Mouse (Mus musculus): ENCODE data around the gene Map3k9. TPM values are rescaled to one million over a fixed set of nuclear protein-coding genes. Genes with fewer than 3 reads are reported as not detected.

The Map3k9 gene
- total and polyA plus RNA-seq, 2 experiments, result 0.07 to 0.09 TPM

DNA sequence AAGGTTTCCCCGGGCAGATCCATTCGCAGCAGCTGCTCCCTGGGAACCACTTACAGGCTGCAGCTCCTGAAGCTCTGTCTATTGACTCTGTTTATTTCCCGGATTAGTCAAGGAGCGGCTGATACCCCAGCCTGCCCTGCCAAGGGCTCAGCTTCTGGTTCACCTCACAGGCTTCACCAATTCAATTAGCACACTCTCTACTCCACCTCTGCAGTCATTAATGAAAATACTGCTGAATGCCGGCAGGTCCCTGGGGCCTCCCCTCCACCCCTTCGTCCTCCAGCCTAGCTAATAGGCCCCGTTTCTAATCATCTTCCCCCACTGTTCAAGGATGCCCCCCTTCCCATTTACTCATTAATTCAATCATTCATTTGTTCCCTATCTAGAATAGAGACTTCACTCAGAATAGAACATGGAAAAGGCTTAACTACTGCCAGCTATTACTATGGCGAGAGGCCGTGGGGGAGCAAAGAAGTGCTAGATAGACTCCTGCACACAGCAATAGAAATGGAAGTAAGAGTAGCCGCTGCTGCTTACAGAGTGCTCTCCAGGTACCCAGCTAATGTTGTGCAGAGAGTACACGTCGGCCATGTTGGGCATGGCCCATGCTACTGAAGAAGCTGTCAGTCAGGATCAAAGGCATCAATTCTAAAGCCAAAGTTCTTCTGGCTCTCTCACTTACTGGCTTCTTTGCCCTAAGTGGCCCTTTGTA is 94.4 kb downstream of the Map3k9 start:
- Histone ChIP-seq H3K27me3 (ENCODE audit: control insufficient read depth, insufficient read depth, low read length) (no peaks in the 10 kb centered on the region), H3K4me3 (ENCODE audit: insufficient read depth, low read depth, low read length) (no peak overlapping the region), H3K27ac (replicated peaks; ENCODE audit: insufficient read depth, low read depth, low read length) (no peak overlapping the region), H3K9ac (ENCODE audit: low read depth, low read length) (no peak overlapping the region), H3K79me2 (ENCODE audit: control insufficient read depth, insufficient read depth, low read length) (no peaks in the 10 kb centered on the region), H3K36me3 (ENCODE audit: control insufficient read depth, insufficient read depth, low read length) (no peaks in the 10 kb centered on the region), H3K4me1 (ENCODE audit: control insufficient read depth, insufficient read depth, low read length) (no peaks in the 10 kb centered on the region)
- TF ChIP-seq POLR2A (IDR thresholded peaks at IDR 0.05; ENCODE audit: extremely low read depth, insufficient read depth, low read length), result no peak
- DNase-seq (ENCODE audit: extremely low read depth, low read depth, low spot score), result no peak
- 53% methylated on average over 12 of the region's 12 CpGs for WGBS

GRCm38 (mm10) chr12:81685981-81686380 is 95.0 kb downstream of the Map3k9 start:
- 55% methylated on average over 3 of the region's 3 CpGs for WGBS
- Histone ChIP-seq H3K9ac (ENCODE audit: low read depth, low read length) (no peak overlapping the region), H3K36me3 (ENCODE audit: control insufficient read depth, insufficient read depth, low read length) (no peaks in the 10 kb centered on the region), H3K79me2 (ENCODE audit: control insufficient read depth, insufficient read depth, low read length) (no peaks in the 10 kb centered on the region), H3K4me1 (ENCODE audit: control insufficient read depth, insufficient read depth, low read length) (no peaks in the 10 kb centered on the region), H3K4me3 (ENCODE audit: insufficient read depth, low read depth, low read length) (no peak overlapping the region), H3K27ac (replicated peaks; ENCODE audit: insufficient read depth, low read depth, low read length) (no peak overlapping the region), H3K27me3 (ENCODE audit: control insufficient read depth, insufficient read depth, low read length) (0 out of 2 replicates have a peak, but pooled peaks cover 3% of the 10 kb centered on the region)
- TF ChIP-seq POLR2A (IDR thresholded peaks at IDR 0.05; ENCODE audit: extremely low read depth, insufficient read depth, low read length) (no peak), CTCF (IDR thresholded peaks at IDR 0.05; ENCODE audit: low read depth, low read length) (no peak)
- no peak for DNase-seq (ENCODE audit: extremely low read depth, low read depth, low spot score)

DNA sequence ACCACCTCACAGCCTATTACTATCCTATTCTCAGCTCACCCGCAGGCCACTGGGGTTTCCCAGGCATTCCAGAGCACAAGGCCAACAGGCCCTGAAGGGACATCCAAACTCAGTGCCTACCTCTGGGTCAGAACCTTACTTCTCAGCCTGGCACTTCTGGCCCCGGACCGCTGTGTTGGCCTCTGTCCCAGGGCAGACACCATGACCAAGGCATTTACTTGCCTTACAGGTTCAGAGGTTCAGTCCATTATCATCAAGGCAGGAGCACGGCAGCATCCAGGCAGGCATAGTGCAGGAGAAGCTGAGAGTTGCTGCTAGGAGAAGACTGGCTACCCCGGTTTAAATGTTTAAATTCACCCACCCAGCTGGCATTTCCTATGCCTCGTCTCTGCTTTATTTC is 96.9 kb downstream of the Map3k9 start:
- Histone ChIP-seq H3K36me3 (ENCODE audit: control insufficient read depth, insufficient read depth, low read length) (no peaks in the 10 kb centered on the region), H3K4me3 (ENCODE audit: insufficient read depth, low read depth, low read length) (no peak overlapping the region), H3K27ac (replicated peaks; ENCODE audit: insufficient read depth, low read depth, low read length) (no peak overlapping the region), H3K9ac (ENCODE audit: low read depth, low read length) (no peak overlapping the region), H3K79me2 (ENCODE audit: control insufficient read depth, insufficient read depth, low read length) (no peaks in the 10 kb centered on the region), H3K4me1 (ENCODE audit: control insufficient read depth, insufficient read depth, low read length) (no peaks in the 10 kb centered on the region), H3K27me3 (ENCODE audit: control insufficient read depth, insufficient read depth, low read length) (0 out of 2 replicates have a peak, but pooled peaks cover 3% of the 10 kb centered on the region)
- TF ChIP-seq POLR2A (IDR thresholded peaks at IDR 0.05; ENCODE audit: extremely low read depth, insufficient read depth, low read length) (no peak), CTCF (IDR thresholded peaks at IDR 0.05; ENCODE audit: low read depth, low read length) (no peak)
- DNase-seq (ENCODE audit: extremely low read depth, low read depth, low spot score), result no peak
- 87% methylated on average over 6 of the region's 6 CpGs for WGBS

DNA sequence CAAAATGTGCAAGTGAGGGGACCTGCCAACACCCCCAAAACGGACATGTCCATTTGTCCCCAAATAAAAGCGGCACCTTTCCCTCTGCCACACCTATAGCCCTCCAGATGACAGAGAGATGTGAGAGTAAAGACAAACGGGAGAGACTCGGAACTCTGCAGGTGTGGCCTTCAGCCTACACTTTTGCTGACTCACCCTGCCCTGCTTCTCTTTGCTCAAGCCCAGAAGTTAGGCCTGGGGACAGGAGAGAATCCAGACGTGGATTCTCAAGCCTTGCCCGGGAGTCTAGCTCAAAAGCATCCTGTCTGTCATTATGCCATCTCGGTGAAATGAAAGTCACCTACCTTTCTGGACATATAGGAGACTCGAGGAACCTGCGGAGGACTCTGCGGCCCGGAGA is 97.6 kb downstream of the Map3k9 start:
- H3K36me3 ChIP-seq (ENCODE audit: control insufficient read depth, insufficient read depth, low read length), result no peaks in the 10 kb centered on the region
- no peak for DNase-seq (ENCODE audit: extremely low read depth, low read depth, low spot score)
- H3K9ac ChIP-seq (ENCODE audit: low read depth, low read length), result no peak overlapping the region
- 0 out of 2 replicates have a peak, but pooled peaks cover 3% of the 10 kb centered on the region for H3K27me3 ChIP-seq (ENCODE audit: control insufficient read depth, insufficient read depth, low read length)
- TF ChIP-seq POLR2A (IDR thresholded peaks at IDR 0.05; ENCODE audit: extremely low read depth, insufficient read depth, low read length) (no peak), CTCF (IDR thresholded peaks at IDR 0.05; ENCODE audit: low read depth, low read length) (no peak)
- 59% methylated on average over 11 of the region's 11 CpGs for WGBS
- H3K4me3 ChIP-seq (ENCODE audit: insufficient read depth, low read depth, low read length), result no peak overlapping the region
- no peaks in the 10 kb centered on the region for H3K4me1 ChIP-seq (ENCODE audit: control insufficient read depth, insufficient read depth, low read length)
- H3K27ac ChIP-seq (replicated peaks; ENCODE audit: insufficient read depth, low read depth, low read length), result no peak overlapping the region
- H3K79me2 ChIP-seq (ENCODE audit: control insufficient read depth, insufficient read depth, low read length), result no peaks in the 10 kb centered on the region

DNA sequence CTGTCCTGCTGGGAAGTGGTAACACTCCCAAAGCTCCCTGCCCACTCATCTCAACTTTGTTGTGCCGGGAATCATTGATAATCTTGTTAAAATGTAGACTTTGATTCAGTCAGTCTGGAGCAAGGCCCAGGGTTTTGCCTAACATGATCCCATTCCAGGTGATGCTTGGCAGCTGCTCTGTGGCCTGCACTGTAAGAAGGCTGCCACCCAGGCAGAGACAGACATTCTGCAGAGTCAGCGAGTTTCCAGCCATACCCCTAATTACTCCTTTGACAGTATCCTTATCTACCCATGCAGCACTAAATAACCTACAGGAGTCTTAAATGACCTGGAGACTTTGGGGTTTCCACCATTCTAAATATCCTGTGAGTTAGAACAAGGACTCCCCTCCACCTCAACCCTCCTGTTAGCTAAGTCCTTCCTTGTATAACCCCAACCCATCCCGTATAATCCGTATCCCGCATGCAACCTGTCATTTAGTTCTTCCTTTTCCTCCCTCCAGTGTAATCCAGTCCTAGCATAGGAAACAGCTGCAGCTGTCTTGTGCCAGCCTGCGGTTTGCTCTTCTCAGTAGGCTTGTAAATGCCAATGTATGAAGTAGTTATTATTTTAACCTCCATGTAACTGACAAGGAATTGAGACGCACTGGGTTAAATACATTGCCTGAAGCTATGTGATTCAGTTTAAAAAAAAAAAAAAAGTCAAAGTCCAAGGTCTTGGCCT is 101.0 kb downstream of the Map3k9 start:
- H3K9ac ChIP-seq (ENCODE audit: low read depth, low read length), result no peak overlapping the region
- no peak overlapping the region for H3K4me3 ChIP-seq (ENCODE audit: insufficient read depth, low read depth, low read length)
- no peaks in the 10 kb centered on the region for H3K4me1 ChIP-seq (ENCODE audit: control insufficient read depth, insufficient read depth, low read length)
- no peaks in the 10 kb centered on the region for H3K36me3 ChIP-seq (ENCODE audit: control insufficient read depth, insufficient read depth, low read length)
- TF ChIP-seq POLR2A (IDR thresholded peaks at IDR 0.05; ENCODE audit: extremely low read depth, insufficient read depth, low read length) (no peak), CTCF (IDR thresholded peaks at IDR 0.05; ENCODE audit: low read depth, low read length) (no peak)
- DNase-seq (ENCODE audit: extremely low read depth, low read depth, low spot score), result peak; percentile 13
- no peak overlapping the region for H3K27ac ChIP-seq (replicated peaks; ENCODE audit: insufficient read depth, low read depth, low read length)
- H3K79me2 ChIP-seq (ENCODE audit: control insufficient read depth, insufficient read depth, low read length), result no peaks in the 10 kb centered on the region
- H3K27me3 ChIP-seq (ENCODE audit: control insufficient read depth, insufficient read depth, low read length), result 0 out of 2 replicates have a peak, but pooled peaks cover 3% of the 10 kb centered on the region
- 69% methylated on average over 7 of the region's 7 CpGs for WGBS

- no peaks in the 10 kb centered on the region for H3K36me3 ChIP-seq (ENCODE audit: control insufficient read depth, insufficient read depth, low read length)
- H3K27me3 ChIP-seq (ENCODE audit: control insufficient read depth, insufficient read depth, low read length), result no peaks in the 10 kb centered on the region
- WGBS, result 62% methylated on average over 2 of the region's 2 CpGs
- no peak overlapping the region for H3K9ac ChIP-seq (ENCODE audit: low read depth, low read length)
- H3K27ac ChIP-seq (replicated peaks; ENCODE audit: insufficient read depth, low read depth, low read length), result no peak overlapping the region
- H3K79me2 ChIP-seq (ENCODE audit: control insufficient read depth, insufficient read depth, low read length), result no peaks in the 10 kb centered on the region
- H3K4me3 ChIP-seq (ENCODE audit: insufficient read depth, low read depth, low read length), result no peak overlapping the region
- no peak for TF ChIP-seq CTCF (IDR thresholded peaks at IDR 0.05; ENCODE audit: low read depth, low read length)
- no peak for TF ChIP-seq POLR2A (IDR thresholded peaks at IDR 0.05; ENCODE audit: extremely low read depth, insufficient read depth, low read length)
- H3K4me1 ChIP-seq (ENCODE audit: control insufficient read depth, insufficient read depth, low read length), result no peaks in the 10 kb centered on the region
- no peak for DNase-seq (ENCODE audit: extremely low read depth, low read depth, low spot score)
Measured at GRCm38 (mm10) chr12:81675557-81675956, 105.4 kb downstream of the Map3k9 start.

Other genes with a start within 250 kb of the Map3k9 start
- gene Gm20498, start 248.3 kb downstream of the Map3k9 start, total RNA-seq (2014; rRNA removed), result 5.8 and 6.2 TPM in 2 replicates
- 13.9 and 18.6 TPM in 2 replicates for gene Gm20498, start 248.3 kb downstream of the Map3k9 start, polyA plus RNA-seq (2012; rRNA removed)
- gene Synj2bp, start 248.3 kb downstream of the Map3k9 start, total RNA-seq (2014; rRNA removed), result 40.4 and 55.0 TPM in 2 replicates
- 32.3 and 32.6 TPM in 2 replicates for gene Synj2bp, start 248.3 kb downstream of the Map3k9 start, polyA plus RNA-seq (2012; rRNA removed)
- 0.09 and 0.13 TPM in 2 replicates for gene Adam21, start 212.7 kb downstream of the Map3k9 start, total RNA-seq (2014; rRNA removed)
- 0.02 TPM in 1 of 2 replicates, not detected in the other for gene Adam21, start 212.7 kb downstream of the Map3k9 start, polyA plus RNA-seq (2012; rRNA removed)
- gene Med6, start 186.2 kb downstream of the Map3k9 start, total RNA-seq (2014; rRNA removed), result 18.4 and 19.9 TPM in 2 replicates
- gene Med6, start 186.2 kb downstream of the Map3k9 start, polyA plus RNA-seq (2012; rRNA removed), result 3.5 and 6.0 TPM in 2 replicates
- gene Ttc9, start 149.9 kb downstream of the Map3k9 start, total RNA-seq (2014; rRNA removed), result 0.13 TPM in 1 of 2 replicates, not detected in the other
- gene Ttc9, start 149.9 kb downstream of the Map3k9 start, polyA plus RNA-seq (2012; rRNA removed), result not detected in 2 replicates
- 14.5 and 20.7 TPM in 2 replicates for gene Pcnx, start 78.8 kb upstream of the Map3k9 start, total RNA-seq (2014; rRNA removed)
- 9.5 and 10.6 TPM in 2 replicates for gene Pcnx, start 78.8 kb upstream of the Map3k9 start, polyA plus RNA-seq (2012; rRNA removed)